Mouse (Mus musculus): ENCODE measurements at regions not wholly inside any gene's neighbourhood (a gene's known extent, or its start where the extent isn't known, plus 50 kb on each side); places are given as distances from the start of the nearest gene placed in this dataset.

- TF ChIP-seq CTCF (IDR thresholded peaks at IDR 0.05; ENCODE audit: low read depth, low read length): no peak
- no peak for TF ChIP-seq POLR2A (IDR thresholded peaks at IDR 0.05; ENCODE audit: extremely low read depth, insufficient read depth, low read length)
Observed at GRCm38 (mm10) chr7:69554776-69555175, 805.7 kb upstream of the Arrdc4 start.

All from liver, adult 2 months (tissue).